Mouse (Mus musculus) myocyte (in vitro differentiated cells): ENCODE data around the gene Rnpepl1. TPM values are rescaled to one million over a fixed set of nuclear protein-coding genes. Genes with fewer than 3 reads are reported as not detected.

Experiments
- H3K27me3 ChIP-seq: one replicate; pipeline ENCODE4 v1.6.1; 2011; ENCODE audit not compliant: control insufficient read depth, insufficient read depth, insufficient read length
- H3K36me3 ChIP-seq: one replicate; pipeline ENCODE4 v1.6.1; 2011; ENCODE audit not compliant: control insufficient read depth, insufficient read depth
- H3K4me2 ChIP-seq: one replicate; pipeline ENCODE4 v1.6.1; 2011; ENCODE audit warnings: low read depth, control low read depth
- H3K4me3 ChIP-seq: one replicate; pipeline ENCODE4 v1.5.1; 2011; ENCODE audit warnings: mild to moderate bottlenecking, control low read depth, moderate library complexity
- H3K79me2 ChIP-seq: one replicate; pipeline ENCODE4 v1.6.1; 2011; ENCODE audit not compliant: control insufficient read depth, insufficient read depth
- H3ac ChIP-seq: one replicate; pipeline ENCODE4 v1.6.1; 2011; ENCODE audit not compliant: control insufficient read depth, insufficient read length
- CEBPB ChIP-seq: IDR thresholded peaks from 2 replicates; pipeline ENCODE4 v1.6.1; 2011; ENCODE audit warnings: mild to moderate bottlenecking, moderate library complexity; ENCODE audit not compliant: poor library complexity, insufficient read depth, severe bottlenecking
- E2F4 ChIP-seq: IDR thresholded peaks from one replicate; pipeline ENCODE4 v1.6.1; 2011; ENCODE audit warnings: mild to moderate bottlenecking, control low read depth, moderate library complexity; ENCODE audit not compliant: insufficient read depth
- MAX ChIP-seq: IDR thresholded peaks from one replicate; pipeline ENCODE4 v1.6.1; 2011; ENCODE audit warnings: low read depth, mild to moderate bottlenecking, control low read depth
- MYOD1 ChIP-seq, 3 experiments: IDR thresholded peaks; one replicate each; pipeline ENCODE4 v1.6.1; 2011; ENCODE audit warnings: control low read depth in 2 of 3, low read depth in 2 of 3, mild to moderate bottlenecking in 2 of 3, moderate library complexity in 1 of 3; ENCODE audit not compliant: insufficient read length in 2 of 3, control insufficient read depth in 1 of 3
- MYOG ChIP-seq, 3 experiments: IDR thresholded peaks; one replicate each; pipeline ENCODE4 v1.6.1; 2011; ENCODE audit warnings: control low read depth in 2 of 3, low read depth in 2 of 3, mild to moderate bottlenecking in 2 of 3; ENCODE audit not compliant: insufficient read length in 2 of 3, control insufficient read depth in 1 of 3, insufficient read depth in 1 of 3
- POLR2A ChIP-seq: IDR thresholded peaks from one replicate; pipeline ENCODE4 v1.6.1; 2011; ENCODE audit warnings: low read depth, mild to moderate bottlenecking, control low read depth, moderate library complexity; ENCODE audit not compliant: insufficient read length
- POLR2AphosphoS2 ChIP-seq: IDR thresholded peaks from one replicate; pipeline ENCODE4 v1.6.1; 2011; ENCODE audit warnings: low read depth, control low read depth; ENCODE audit not compliant: insufficient read length
- REST ChIP-seq: IDR thresholded peaks from one replicate; pipeline ENCODE4 v1.6.1; 2011; ENCODE audit warnings: mild to moderate bottlenecking, control low read depth, moderate library complexity; ENCODE audit not compliant: insufficient read depth, insufficient read length
- SRF ChIP-seq: IDR thresholded peaks from one replicate; pipeline ENCODE4 v1.6.1; 2011; ENCODE audit warnings: low read depth; ENCODE audit not compliant: control insufficient read depth, insufficient read length
- TCF12 ChIP-seq: IDR thresholded peaks from one replicate; pipeline ENCODE4 v1.6.1; 2011; ENCODE audit warnings: mild to moderate bottlenecking, control low read depth; ENCODE audit not compliant: poor library complexity, insufficient read depth, severe bottlenecking
- TCF3 ChIP-seq: IDR thresholded peaks from one replicate; pipeline ENCODE4 v1.6.1; 2011; ENCODE audit warnings: low read depth, control low read depth; ENCODE audit not compliant: insufficient read length
- USF1 ChIP-seq: IDR thresholded peaks from one replicate; pipeline ENCODE4 v1.6.1; 2011; ENCODE audit warnings: low read depth, mild to moderate bottlenecking, control low read depth, moderate library complexity
- polyA plus RNA-seq: library from polyadenylated mRNA; unstranded; fragments of >200 nt; fragmentation: generic; extraction: Trizol; gene quantifications from one replicate; pipeline ENCODE4 v1.2.1, GENCODE M21; 2012; ENCODE audit warnings: missing spikeins

The Rnpepl1 gene
- 48.6 TPM for polyA plus RNA-seq

GRCm38 (mm10) chr1:92910239-92910885, at the start of gene Rnpepl1:
TSS of gene Rnpepl1 (plus strand) at chr1:92910783.
- Histone ChIP-seq H3K27me3 (no peaks in the 10 kb centered on the region), H3K79me2 (peaks cover 10% of the 10 kb centered on the region)
- TF ChIP-seq TCF12 (no peak), MAX (no peak), USF1 (no peak), SRF (no peak), REST (no peak), POLR2AphosphoS2 (peak; percentile 87), CEBPB (no peak), MYOD1 (IDR thresholded peaks at IDR 0.05; ENCODE audit: control insufficient read depth in 1 of 3, insufficient read length in 2 of 3, low read depth in 2 of 3) (no peak), TCF3 (no peak), MYOG (IDR thresholded peaks at IDR 0.05; ENCODE audit: control insufficient read depth in 1 of 3, insufficient read depth in 1 of 3, insufficient read length in 2 of 3, low read depth in 2 of 3) (peak in 2 of 3 experiments; percentile 14 to 51), POLR2A (peak; percentile 79), E2F4 (no peak)

DNA sequence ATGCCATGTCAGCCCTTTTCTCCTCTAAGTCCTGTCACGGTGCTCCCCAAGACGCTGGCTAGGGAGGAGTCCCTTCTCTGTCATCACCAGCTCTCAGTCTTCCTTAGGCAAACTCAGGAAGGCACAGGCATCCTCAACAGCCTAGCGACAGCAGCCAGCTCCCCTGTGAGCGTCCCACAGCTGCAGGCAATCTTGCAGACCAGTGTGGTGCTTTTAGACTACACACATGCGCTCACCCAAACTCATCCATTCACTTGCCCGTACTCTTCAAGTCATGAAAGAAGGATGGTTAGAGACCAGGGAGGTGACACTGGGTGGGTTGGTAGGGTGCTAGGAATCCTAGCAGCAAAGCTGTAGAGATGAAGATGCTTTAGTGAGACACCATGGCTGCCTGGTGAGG, 49.1 kb upstream of the Rnpepl1 start:
- no peaks in the 10 kb centered on the region for H3K27me3 ChIP-seq
- H3K79me2 ChIP-seq: no peaks in the 10 kb centered on the region
- H3K4me3 ChIP-seq: no peak overlapping the region
- TF ChIP-seq POLR2AphosphoS2 (peak; percentile 98), CEBPB (no peak), POLR2A (peak; percentile 39)
- peaks cover 25% of the 10 kb centered on the region for H3K36me3 ChIP-seq
- H3ac ChIP-seq: no peak overlapping the region
- no peak overlapping the region for H3K4me2 ChIP-seq

More at GRCm38 (mm10) chr1:92910239-92910885, at the start of gene Rnpepl1:
- peak within 1 kb of the TSS; percentile 27 for H3K4me3 ChIP-seq
- H3K36me3 ChIP-seq: peaks cover 5% of the 10 kb centered on the region
- peak within 1 kb of the TSS; percentile 76 for H3K4me2 ChIP-seq
- H3ac ChIP-seq: peak within 1 kb of the TSS; percentile 79

GRCm38 (mm10) chr1:92863268-92863667, 47.3 kb upstream of the Rnpepl1 start:
- H3K4me2 ChIP-seq: no peak overlapping the region
- H3ac ChIP-seq: no peak overlapping the region
- H3K79me2 ChIP-seq: no peaks in the 10 kb centered on the region
- H3K27me3 ChIP-seq: no peaks in the 10 kb centered on the region
- peaks cover 7% of the 10 kb centered on the region for H3K36me3 ChIP-seq
- no peak overlapping the region for H3K4me3 ChIP-seq
- TF ChIP-seq POLR2AphosphoS2 (peak; percentile 97), POLR2A (peak; percentile 33), USF1 (no peak)

DNA sequence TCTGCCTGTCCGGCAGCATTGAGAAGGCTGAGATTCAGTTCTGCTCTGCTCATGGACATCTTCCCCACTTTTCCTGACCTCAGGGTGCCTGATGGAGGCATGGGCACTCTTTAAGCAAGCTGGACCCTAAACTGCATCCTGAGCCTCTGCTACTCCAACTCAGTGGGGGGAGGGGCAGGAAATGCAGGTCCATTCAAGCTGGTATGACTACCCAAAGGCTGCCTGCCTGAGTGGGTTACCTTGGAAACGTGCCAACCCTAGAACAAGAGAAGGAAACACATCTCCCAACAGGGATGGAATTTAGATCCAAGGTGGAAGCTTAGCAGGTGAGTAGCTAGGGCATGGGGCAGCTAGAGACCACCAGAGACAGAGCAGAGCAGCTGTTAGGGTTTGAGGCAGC, 44.4 kb upstream of the Rnpepl1 start:
- H3ac ChIP-seq: no peak overlapping the region
- no peak overlapping the region for H3K4me2 ChIP-seq
- TF ChIP-seq TCF12 (no peak), TCF3 (no peak), POLR2AphosphoS2 (no peak), REST (no peak), MAX (no peak), USF1 (no peak), SRF (no peak), CEBPB (no peak), POLR2A (no peak)
- H3K4me3 ChIP-seq: no peak overlapping the region
- no peaks in the 10 kb centered on the region for H3K36me3 ChIP-seq
- H3K79me2 ChIP-seq: no peaks in the 10 kb centered on the region
- no peaks in the 10 kb centered on the region for H3K27me3 ChIP-seq

DNA sequence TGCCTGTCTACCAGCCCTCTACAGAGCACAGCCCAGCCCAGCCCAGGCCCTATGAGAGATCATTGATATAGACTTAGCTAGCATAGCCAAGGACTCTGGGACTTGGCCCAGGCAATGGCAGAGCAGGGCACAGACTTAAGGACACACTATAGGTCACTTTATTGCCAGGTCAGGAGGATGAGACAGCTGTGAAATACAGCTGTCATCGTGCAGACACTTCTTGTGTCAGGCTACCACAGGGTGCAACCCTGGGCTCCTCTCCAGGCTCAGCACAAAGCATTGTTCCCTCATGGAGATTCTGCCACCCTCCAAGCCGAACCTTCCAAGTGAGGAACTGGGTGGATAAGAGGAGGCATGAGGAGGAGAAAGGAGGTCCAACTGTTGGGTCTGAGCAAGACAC, 40.6 kb upstream of the Rnpepl1 start:
- H3K4me2 ChIP-seq: no peak overlapping the region
- H3K4me3 ChIP-seq: no peak overlapping the region
- peak in 2 of 3 experiments; percentile 45 to 57 for TF ChIP-seq MYOG (IDR thresholded peaks at IDR 0.05; ENCODE audit: control insufficient read depth in 1 of 3, insufficient read depth in 1 of 3, insufficient read length in 2 of 3, low read depth in 2 of 3)
- TF ChIP-seq USF1: no peak
- no peak for TF ChIP-seq MAX
- TF ChIP-seq POLR2A: no peak
- TF ChIP-seq MYOD1 (IDR thresholded peaks at IDR 0.05; ENCODE audit: control insufficient read depth in 1 of 3, insufficient read length in 2 of 3, low read depth in 2 of 3): peak in 1 of 3 experiments; percentile 75
- TF ChIP-seq POLR2AphosphoS2: no peak
- no peaks in the 10 kb centered on the region for H3K36me3 ChIP-seq
- H3ac ChIP-seq: no peak overlapping the region
- no peaks in the 10 kb centered on the region for H3K79me2 ChIP-seq
- no peaks in the 10 kb centered on the region for H3K27me3 ChIP-seq
